Mouse (Mus musculus) embryonic stem cell, embryonic (primary cell): ENCODE results near the gene Celf2.

Experiments
- CTCF ChIA-PET, 4 experiments: fragments of 300-600 bp in 2 of 4; fragments of 350-600 bp in 2 of 4; sonication (Branson Sonifier 250); formaldehyde crosslinking; loops; one replicate each; lab custom pipeline; 2022; ENCODE audit warnings: inconsistent platforms in 2 of 4; lab: Charles Lee
- POLR2A ChIA-PET, 4 experiments: fragments of 300-600 bp in 2 of 4; fragments of 350-600 bp in 2 of 4; sonication (Branson Sonifier 250); formaldehyde crosslinking; loops; one replicate each; lab custom pipeline; 2022; ENCODE audit warnings: antibody characterized with exemption in 4 of 4, inconsistent platforms in 1 of 4; lab: Charles Lee

The Celf2 gene

GRCm38 (mm10) chr2:6498101-6498500 lies 1011.3 kb downstream of the Celf2 start:
- ChIA-PET CTCF (no interaction called here), POLR2A (interaction anchor here in 3 of 4 experiments (0.5 to 1.0 kb wide), 3 partner anchors 9 to 64 kb away, joined by 3 read pairs; no protein-coding TSS in a partner anchor)

DNA sequence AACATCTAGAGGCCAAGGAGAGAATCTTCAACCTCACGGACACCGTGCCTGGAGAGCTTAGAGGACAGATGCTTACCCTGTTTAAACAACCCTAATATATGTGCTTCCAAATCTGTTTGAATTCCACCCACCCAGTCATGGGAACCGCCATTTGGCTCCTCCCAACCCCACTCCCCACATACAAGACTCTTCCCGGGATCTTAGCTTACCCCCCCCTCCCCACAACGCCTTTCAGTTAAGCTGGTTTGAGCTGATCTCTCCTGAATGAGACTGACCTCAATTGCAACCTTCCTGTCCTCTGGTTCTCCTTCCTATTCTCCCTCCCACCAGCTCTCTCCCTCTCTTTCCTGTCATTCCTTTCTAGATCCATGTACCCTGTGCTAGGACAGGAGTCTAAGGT lies 1011.7 kb downstream of the Celf2 start:
- CTCF ChIA-PET, result no interaction called here
- POLR2A ChIA-PET, result interaction anchor here in 3 of 4 experiments (0.5 to 1.0 kb wide), 3 partner anchors 9 to 63 kb away, joined by 3 read pairs; no protein-coding TSS in a partner anchor

- ChIA-PET POLR2A (no interaction called here), CTCF (no interaction called here)
Observed at GRCm38 (mm10) chr2:6493886-6494285, 1015.5 kb downstream of the Celf2 start.

DNA sequence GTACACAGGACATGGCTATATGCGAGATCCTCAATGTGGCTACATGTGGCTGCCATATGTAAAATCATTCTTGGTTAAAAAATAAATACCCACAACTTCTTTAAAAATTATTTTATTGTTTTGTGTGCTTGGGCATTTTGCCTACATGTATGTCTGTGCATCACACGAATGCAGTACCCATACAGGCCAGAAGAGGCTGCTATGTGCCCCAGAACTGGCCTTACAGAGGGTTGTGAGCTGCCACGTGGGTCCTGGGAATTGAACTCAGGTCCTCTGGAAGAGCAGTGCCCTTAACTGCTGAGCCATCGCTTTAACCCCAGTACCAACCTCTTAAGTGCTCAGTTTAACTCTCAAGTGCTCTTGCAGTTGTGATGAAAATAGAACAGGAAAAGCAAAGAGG lies 1018.5 kb downstream of the Celf2 start:
- ChIA-PET POLR2A (no interaction called here), CTCF (interaction anchor here in 2 of 4 experiments (0.6 to 1.2 kb wide), 4 partner anchors 16 to 381 kb away, joined by 3 read pairs; no protein-coding TSS in a partner anchor)

DNA sequence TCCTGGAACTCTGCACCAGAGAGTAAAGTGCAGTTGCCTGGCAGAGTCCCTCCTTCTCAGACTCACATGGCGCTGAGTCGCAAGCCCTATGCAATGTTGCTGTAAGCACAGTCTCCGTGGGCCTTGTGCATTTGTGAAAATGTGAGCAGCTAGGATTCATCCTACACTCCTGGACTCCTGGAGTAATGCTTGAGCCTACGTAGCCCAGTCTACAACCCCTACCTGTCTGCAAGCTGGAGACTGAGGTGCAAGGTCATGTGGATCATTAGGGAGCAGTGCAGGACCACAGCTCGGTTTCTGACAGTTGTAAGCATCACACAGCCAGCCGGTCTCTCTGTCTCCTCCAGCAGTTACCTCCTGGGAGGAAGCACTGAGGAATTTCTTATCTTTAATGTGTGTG lies 1019.3 kb downstream of the Celf2 start:
- CTCF ChIA-PET, result interaction anchor here in 2 of 4 experiments (0.6 to 1.2 kb wide), 2 partner anchors 31 to 155 kb away, joined by 3 read pairs; no protein-coding TSS in a partner anchor
- POLR2A ChIA-PET, result no interaction called here
